8 mouse cellular contexts compared by ENCODE assay signal in genomic region chr11:69579128-69580017, GRCm38 (mm10). TPM values are rescaled to one million over a fixed set of nuclear protein-coding genes. Genes with fewer than 3 reads are reported as not detected.
A peak's percentile ranks its signal among the peaks of the same experiment; 100 is the strongest.
DNase-seq lines count a peak whose midpoint lies in the region; ATAC-seq lines count a peak whose summit lies in the region.

No protein-coding gene starts in this region.

- peak; percentile 68 to 70 for ATAC-seq in hematopoietic stem cell, adult 5-6 weeks (replicated peaks in 1 of 2; ENCODE audit: insufficient read depth in 1 of 2, low FRiP score in 2 of 2, low TSS enrichment in 1 of 2, low read depth in 1 of 2, poor library complexity in 2 of 2, severe bottlenecking in 2 of 2)
- ATAC-seq in lung, embryonic 16.5 days (ENCODE audit: low read depth) = peak; percentile 94

- H3K9me3 ChIP-seq in lung, embryonic 16.5 days (ENCODE audit: control insufficient read depth, low read length) = no peaks in the 10 kb centered on the region

- H3K36me3 ChIP-seq in lung, embryonic 16.5 days (ENCODE audit: control insufficient read depth, insufficient read depth, low read length) = no peaks in the 10 kb centered on the region

- H3K9ac ChIP-seq in lung, embryonic 16.5 days (ENCODE audit: low read length) = peak overlapping the region; percentile 86

- H3K4me3 ChIP-seq in lung, embryonic 16.5 days (ENCODE audit: low read length) = peak overlapping the region; percentile 89

- no peaks in the 10 kb centered on the region for H3K27me3 ChIP-seq in lung, embryonic 16.5 days (ENCODE audit: control insufficient read depth, insufficient read depth, low read depth, low read length)

- H3K4me1 ChIP-seq in lung, embryonic 16.5 days (replicated peaks; ENCODE audit: control insufficient read depth, insufficient read depth, low read length) = peaks cover 21% of the 10 kb centered on the region

- peak overlapping the region; percentile 87 for H3K4me2 ChIP-seq in lung, embryonic 16.5 days (ENCODE audit: low read depth, low read length)

- peak; percentile 99 for DNase-seq in MEL-GATA-1-ER (ENCODE audit: extremely low read depth, low read depth)
- peak; percentile 98 for DNase-seq in cerebellum, adult 8-10 months
- peak; percentile 99 for DNase-seq in forelimb bud, embryonic 11.5 days (ENCODE audit: low read depth, low spot score)
- DNase-seq in layer of hippocampus, adult 9-10 months (ENCODE audit: low spot score) = peak; percentile 97
- peak; percentile 91 for DNase-seq in ovary, postnatal 10 days (ENCODE audit: low spot score)
- peak; percentile 89 to 96 for DNase-seq in thymus, postnatal 10 days (ENCODE audit: low spot score in 2 of 2)

- WGBS in lung, embryonic 16.5 days = 1% methylated on average over 39 of the region's 39 CpGs

- peak overlapping the region; percentile 98 for H3K27ac ChIP-seq in lung, embryonic 16.5 days (ENCODE audit: low read length)

RNA-seq across cellular contexts. Expression of gene Wrap53, which starts 0.7 kb away (rescaled TPM):
- 4.6 and 6.4 TPM in 2 replicates for total RNA-seq in hematopoietic stem cell, adult 5-6 weeks (2017)
- 26.2 and 29.2 TPM in 2 replicates for polyA plus RNA-seq in lung, embryonic 16.5 days (2015; fragmentation: Nextera tagmentation; extraction: Ambion mirVana)

RNA-seq across cellular contexts. Expression of gene Trp53, which starts 0.8 kb away (rescaled TPM):
- 68.4 and 96.6 TPM in 2 replicates for total RNA-seq in hematopoietic stem cell, adult 5-6 weeks (2017)
- 141 and 154 TPM in 2 replicates for polyA plus RNA-seq in lung, embryonic 16.5 days (2015; fragmentation: Nextera tagmentation; extraction: Ambion mirVana)

RNA-seq across cellular contexts. Expression of gene Efnb3, which starts 19.4 kb away (rescaled TPM):
- total RNA-seq in hematopoietic stem cell, adult 5-6 weeks (2017) = 0.10 TPM in 1 of 2 replicates, not detected in the other
- polyA plus RNA-seq in lung, embryonic 16.5 days (2015; fragmentation: Nextera tagmentation; extraction: Ambion mirVana) = 5.6 and 5.7 TPM in 2 replicates

RNA-seq across cellular contexts. Expression of gene Atp1b2, which starts 26.4 kb away (rescaled TPM):
- total RNA-seq in hematopoietic stem cell, adult 5-6 weeks (2017) = 1.0 and 7.6 TPM in 2 replicates
- polyA plus RNA-seq in lung, embryonic 16.5 days (2015; fragmentation: Nextera tagmentation; extraction: Ambion mirVana) = 10.5 and 12.7 TPM in 2 replicates

RNA-seq across cellular contexts. Expression of gene Dnah2, which starts 30.5 kb away (rescaled TPM):
- total RNA-seq in hematopoietic stem cell, adult 5-6 weeks (2017) = under 0.01 TPM in 1 of 2 replicates, not detected in the other
- 1.9 TPM in 2 replicates for polyA plus RNA-seq in lung, embryonic 16.5 days (2015; fragmentation: Nextera tagmentation; extraction: Ambion mirVana)

Comparison
In these comparisons a context has a peak if more than half of its experiments do, and no peak if none do; other contexts are left out.
1. Peak in every context shown above with its lines: DNase-seq, ATAC-seq, H3K4me3 ChIP-seq and H3K27ac ChIP-seq.